Mouse (Mus musculus): ENCODE measurements at regions not wholly inside any gene's neighbourhood (a gene's known extent, or its start where the extent isn't known, plus 50 kb on each side); places are given as distances from the start of the nearest gene placed in this dataset.

- CTCF ChIA-PET: no interaction called here
Measured at GRCm38 (mm10) chr3:60926024-60926547, 76.5 kb upstream of the P2ry1 start.

- CTCF ChIA-PET: no interaction called here
Measured at GRCm38 (mm10) chr3:60928910-60929309, 73.7 kb upstream of the P2ry1 start.

- CTCF ChIA-PET: no interaction called here
Measured at GRCm38 (mm10) chr3:60934492-60934891, 68.1 kb upstream of the P2ry1 start.

- CTCF ChIA-PET: no interaction called here
Measured at GRCm38 (mm10) chr3:60941451-60941850, 61.1 kb upstream of the P2ry1 start.

- CTCF ChIA-PET: no interaction called here
Measured at GRCm38 (mm10) chr3:60948897-60949296, 53.7 kb upstream of the P2ry1 start.
